Mouse (Mus musculus) forebrain, embryonic 11.5 days (tissue): ENCODE data around the gene Eif5a. TPM values are rescaled to one million over a fixed set of nuclear protein-coding genes. Genes with fewer than 3 reads are reported as not detected.
A peak's percentile ranks its signal among the peaks of the same experiment; 100 is the strongest.

ENCODE experiments used
- ATAC-seq: fragments of 200-750 bp; cut with Nextera tagmentation; replicated peaks from 2 replicates; pipeline ENCODE4 v1.8.0; 2017; ENCODE audit warnings: moderate TSS enrichment; ENCODE audit not compliant: low FRiP score
- DNase-seq: peaks from one replicate; pipeline ENCODE4 v3.0.0-alpha.2; 2017; ENCODE audit warnings: low spot score
- H3K27ac ChIP-seq: fragments of 300-500 bp; sonication (generic); 2 replicates; pipeline ENCODE4 v1.5.1; 2014; ENCODE audit warnings: low read depth, low read length
- H3K27me3 ChIP-seq: fragments of 300-500 bp; sonication (generic); 2 replicates; pipeline ENCODE4 v1.6.1; 2014; ENCODE audit warnings: mild to moderate bottlenecking, low read length, mixed read lengths; ENCODE audit not compliant: control insufficient read depth, insufficient read depth
- H3K36me3 ChIP-seq: fragments of 300-500 bp; sonication (generic); 2 replicates; pipeline ENCODE4 v1.6.1; 2014; ENCODE audit warnings: mild to moderate bottlenecking, low read length, moderate library complexity, mixed read lengths; ENCODE audit not compliant: control insufficient read depth, insufficient read depth
- H3K4me1 ChIP-seq: fragments of 300-500 bp; sonication (generic); replicated peaks from 2 replicates; pipeline ENCODE4 v1.6.1; 2014; ENCODE audit warnings: low read length, mixed read lengths; ENCODE audit not compliant: control insufficient read depth, insufficient read depth
- H3K4me2 ChIP-seq: fragments of 300-500 bp; sonication (generic); 2 replicates; pipeline ENCODE4 v1.6.1; 2014; ENCODE audit warnings: low read depth, mild to moderate bottlenecking, low read length, moderate library complexity, mixed read lengths; ENCODE audit not compliant: severe bottlenecking
- H3K4me3 ChIP-seq: fragments of 300-500 bp; sonication (generic); 2 replicates; pipeline ENCODE4 v1.5.1; 2014; ENCODE audit warnings: low read depth, low read length
- H3K9ac ChIP-seq: fragments of 300-500 bp; sonication (generic); 2 replicates; pipeline ENCODE4 v1.6.1; 2014; ENCODE audit warnings: low read length
- H3K9me3 ChIP-seq: fragments of 300-500 bp; sonication (generic); 2 replicates; pipeline ENCODE4 v1.6.1; 2016; ENCODE audit warnings: low read length, mixed read lengths; ENCODE audit not compliant: control insufficient read depth
- WGBS: fragments of 180-500 bp; shearing (Covaris S2); extraction: QIAGEN DNeasy Blood & Tissue Kit; methylation state at CpG from one replicate; pipeline ENCODE4 v1.1.7; 2014; 5-methylcytosine and 5-hydroxymethylcytosine counted together
- polyA plus RNA-seq: library from polyadenylated mRNA; unstranded; fragments of >200 nt; fragmentation: Nextera tagmentation; extraction: Ambion mirVana; gene quantifications from 2 replicates; pipeline ENCODE4 v1.2.1, GENCODE M21; 2014

The Eif5a gene
- polyA plus RNA-seq, 1 experiment from 2014 or later, result 2,045 TPM

DNA sequence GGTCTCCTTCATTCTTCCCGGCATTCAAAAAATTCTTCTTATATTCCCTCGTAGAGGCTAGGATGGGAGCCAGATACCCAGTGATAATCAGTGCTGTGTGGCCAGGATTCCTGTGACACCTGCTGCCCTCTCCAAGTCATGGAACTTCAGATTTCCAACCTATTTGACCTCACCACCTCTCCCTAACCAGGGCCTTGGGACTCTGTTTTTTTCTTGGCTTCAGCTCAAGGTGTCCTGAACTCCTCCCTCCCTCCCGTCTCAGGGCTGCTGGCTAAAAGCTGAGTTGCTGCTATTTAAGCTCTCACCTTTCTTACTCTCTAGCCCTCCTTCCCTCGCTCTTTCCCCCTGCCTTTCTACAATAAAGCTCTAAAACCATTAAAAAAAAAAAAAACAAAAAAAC lies 21.9 kb downstream of the Eif5a start:
- Histone ChIP-seq H3K27ac (no peak overlapping the region), H3K4me1 (peaks cover 3% of the 10 kb centered on the region; the same call in 1 of the 2 replicates), H3K4me2 (peak overlapping the region; percentile 93), H3K9ac (peak overlapping the region; percentile 99), H3K36me3 (no peaks in the 10 kb centered on the region), H3K27me3 (no peaks in the 10 kb centered on the region), H3K9me3 (no peaks in the 10 kb centered on the region), H3K4me3 (peak overlapping the region; percentile 96)
- WGBS, result 27% methylated on average over 4 of the region's 4 CpGs
- DNase-seq (no peak), ATAC-seq (no peak)

DNA sequence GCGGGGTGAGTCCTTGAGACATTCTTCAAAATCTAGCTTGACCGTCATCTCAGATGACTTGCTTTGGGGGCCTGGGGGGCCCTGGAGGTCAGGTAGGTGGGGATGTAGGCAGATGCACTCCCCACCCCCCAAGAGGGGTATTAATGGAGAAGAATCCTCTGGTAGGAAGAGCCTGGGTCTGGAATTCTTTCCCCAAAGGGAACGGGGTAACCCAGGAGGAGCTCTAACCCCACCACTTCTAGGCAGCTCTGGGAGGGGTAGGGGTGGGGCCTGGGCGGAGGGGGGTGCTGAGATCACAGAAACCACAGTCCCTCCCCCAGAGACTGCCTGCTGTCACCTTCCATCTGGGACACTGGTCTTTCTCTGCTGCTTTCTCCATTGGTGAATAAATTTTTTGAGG lies 26.5 kb downstream of the Eif5a start, which contains the start of gene Acap1:
Gene Acap1 (minus strand): TSS at position 249 of the 400 bp plus-strand sequence.
- H3K9ac ChIP-seq, result no peak within 1 kb of the TSS
- no peak within 1 kb of the TSS for H3K27ac ChIP-seq
- ATAC-seq (no peak), DNase-seq (no peak)
- H3K9me3 ChIP-seq, result no peaks in the 10 kb centered on the region
- H3K27me3 ChIP-seq, result no peaks in the 10 kb centered on the region
- H3K4me3 ChIP-seq, result no peak within 1 kb of the TSS
- no peaks in the 10 kb centered on the region; the same call in 1 of the 2 replicates for H3K4me1 ChIP-seq
- WGBS, result 81% methylated on average over 4 of the region's 4 CpGs
- H3K36me3 ChIP-seq, result no peaks in the 10 kb centered on the region
- no peak within 1 kb of the TSS for H3K4me2 ChIP-seq

GRCm38 (mm10) chr11:69894671-69895070 lies 27.1 kb downstream of the Eif5a start:
- Histone ChIP-seq H3K27ac (no peak overlapping the region), H3K9ac (no peak overlapping the region), H3K4me3 (no peak overlapping the region), H3K36me3 (no peaks in the 10 kb centered on the region), H3K27me3 (no peaks in the 10 kb centered on the region), H3K4me1 (no peaks in the 10 kb centered on the region; the same call in 1 of the 2 replicates), H3K9me3 (no peaks in the 10 kb centered on the region), H3K4me2 (no peak overlapping the region)
- no peak for ATAC-seq
- no peak for DNase-seq
- 86% methylated on average over 5 of the region's 5 CpGs for WGBS

GRCm38 (mm10) chr11:69891482-69891881 lies 30.3 kb downstream of the Eif5a start:
- no peaks in the 10 kb centered on the region for H3K9me3 ChIP-seq
- no peak for ATAC-seq
- no peaks in the 10 kb centered on the region for H3K27me3 ChIP-seq
- H3K4me3 ChIP-seq, result no peak overlapping the region
- no peak for DNase-seq
- H3K27ac ChIP-seq, result no peak overlapping the region
- H3K4me1 ChIP-seq, result no peaks in the 10 kb centered on the region
- no peak overlapping the region for H3K9ac ChIP-seq
- WGBS, result 84% methylated on average over 4 of the region's 4 CpGs
- H3K4me2 ChIP-seq, result no peak overlapping the region
- no peaks in the 10 kb centered on the region for H3K36me3 ChIP-seq

GRCm38 (mm10) chr11:69886907-69887635 lies 34.7 kb downstream of the Eif5a start:
- H3K27ac ChIP-seq, result 0 out of 2 replicates have a peak overlapping the region, but pooled peaks have one; percentile 12
- WGBS, result 70% methylated on average over 8 of the region's 8 CpGs

GRCm38 (mm10) chr11:69884663-69885062 lies 37.1 kb downstream of the Eif5a start:
- no peak overlapping the region for H3K9ac ChIP-seq
- WGBS, result 76% methylated on average over 8 of the region's 8 CpGs
- ATAC-seq, result no peak
- no peaks in the 10 kb centered on the region for H3K9me3 ChIP-seq
- no peak overlapping the region for H3K27ac ChIP-seq
- peaks cover 4% of the 10 kb centered on the region; the same call in 1 of the 2 replicates for H3K4me1 ChIP-seq
- no peak overlapping the region for H3K4me2 ChIP-seq
- DNase-seq, result no peak
- no peaks in the 10 kb centered on the region for H3K36me3 ChIP-seq
- no peak overlapping the region for H3K4me3 ChIP-seq
- peaks cover 5% of the 10 kb centered on the region; the same call in 1 of the 2 replicates for H3K27me3 ChIP-seq

More at GRCm38 (mm10) chr11:69886907-69887635, 34.7 kb downstream of the Eif5a start:
- ATAC-seq (no peak), DNase-seq (no peak)
- H3K4me3 ChIP-seq, result no peak overlapping the region
- peaks cover 3% of the 10 kb centered on the region; the same call in 1 of the 2 replicates for H3K27me3 ChIP-seq
- H3K4me2 ChIP-seq, result no peak overlapping the region
- no peak overlapping the region for H3K9ac ChIP-seq
- no peaks in the 10 kb centered on the region for H3K9me3 ChIP-seq
- H3K4me1 ChIP-seq, result no peaks in the 10 kb centered on the region
- H3K36me3 ChIP-seq, result no peaks in the 10 kb centered on the region

- DNase-seq (no peak), ATAC-seq (no peak)
- no peaks in the 10 kb centered on the region for H3K9me3 ChIP-seq
- peaks cover 4% of the 10 kb centered on the region; the same call in 1 of the 2 replicates for H3K4me1 ChIP-seq
- no peak overlapping the region for H3K4me3 ChIP-seq
- no peak overlapping the region for H3K27ac ChIP-seq
- no peak overlapping the region for H3K9ac ChIP-seq
- WGBS, result 82% methylated on average over 9 of the region's 9 CpGs
- peaks cover 5% of the 10 kb centered on the region; the same call in 1 of the 2 replicates for H3K27me3 ChIP-seq
- H3K36me3 ChIP-seq, result no peaks in the 10 kb centered on the region
- no peak overlapping the region for H3K4me2 ChIP-seq
These were observed 37.5 kb downstream of the Eif5a start for GRCm38 (mm10) chr11:69884240-69884639.

- 89% methylated on average over 8 of the region's 8 CpGs for WGBS
- H3K4me3 ChIP-seq, result no peak overlapping the region
- ATAC-seq (no peak), DNase-seq (no peak)
- no peaks in the 10 kb centered on the region for H3K36me3 ChIP-seq
- no peak overlapping the region for H3K4me2 ChIP-seq
- H3K27ac ChIP-seq, result no peak overlapping the region
- peaks cover 4% of the 10 kb centered on the region; the same call in 1 of the 2 replicates for H3K4me1 ChIP-seq
- no peak overlapping the region for H3K9ac ChIP-seq
- peaks cover 5% of the 10 kb centered on the region; the same call in 1 of the 2 replicates for H3K27me3 ChIP-seq
- H3K9me3 ChIP-seq, result no peaks in the 10 kb centered on the region
These were observed 38.1 kb downstream of the Eif5a start for GRCm38 (mm10) chr11:69883527-69884151.
